Mouse (Mus musculus) hindbrain, embryonic 13.5 days (tissue): ENCODE measurements around the gene Olfr866. TPM values are rescaled to one million over a fixed set of nuclear protein-coding genes. Genes with fewer than 3 reads are reported as not detected.

ENCODE experiments used
- ATAC-seq: fragments of 200-750 bp; cut with Nextera tagmentation; 2 replicates; pipeline ENCODE4 v1.8.0; 2017; ENCODE audit warnings: moderate TSS enrichment; ENCODE audit not compliant: low FRiP score
- H3K27ac ChIP-seq: fragments of 300-500 bp; sonication (generic); 2 replicates; pipeline ENCODE4 v1.5.1; 2015; ENCODE audit warnings: inconsistent platforms, mild to moderate bottlenecking, moderate library complexity
- H3K27me3 ChIP-seq: fragments of 300-500 bp; sonication (generic); 2 replicates; pipeline ENCODE4 v1.6.1; 2015; ENCODE audit warnings: mild to moderate bottlenecking, inconsistent platforms
- H3K36me3 ChIP-seq: fragments of 300-500 bp; sonication (generic); 2 replicates; pipeline ENCODE4 v1.6.1; 2015; ENCODE audit warnings: mild to moderate bottlenecking, inconsistent platforms
- H3K4me1 ChIP-seq: fragments of 300-500 bp; sonication (generic); replicated peaks from 2 replicates; pipeline ENCODE4 v1.6.1; 2015; ENCODE audit warnings: inconsistent platforms
- H3K4me2 ChIP-seq: fragments of 300-500 bp; sonication (generic); 2 replicates; pipeline ENCODE4 v1.6.1; 2015; ENCODE audit warnings: inconsistent platforms, mild to moderate bottlenecking, moderate library complexity
- H3K4me3 ChIP-seq: fragments of 300-500 bp; sonication (generic); 2 replicates; pipeline ENCODE4 v1.5.1; 2015; ENCODE audit warnings: mild to moderate bottlenecking, inconsistent platforms
- H3K9ac ChIP-seq: fragments of 300-500 bp; sonication (generic); 2 replicates; pipeline ENCODE4 v1.6.1; 2015; ENCODE audit warnings: mild to moderate bottlenecking, inconsistent platforms
- H3K9me3 ChIP-seq: fragments of 300-500 bp; sonication (generic); 2 replicates; pipeline ENCODE4 v1.6.1; 2016; ENCODE audit warnings: inconsistent platforms
- WGBS: fragments of 180-500 bp; shearing (Covaris S2); methylation state at CpG from one replicate; pipeline ENCODE4 v1.1.7; 2015; 5-methylcytosine and 5-hydroxymethylcytosine counted together
- microRNA-seq: library from miRNA; unstranded; fragments of <30 nt; microRNA quantifications from one replicate; pipeline ENCODE4, GENCODE M21; 2016
- polyA plus RNA-seq: library from polyadenylated mRNA; unstranded; fragments of >200 nt; fragmentation: Nextera tagmentation; extraction: Ambion mirVana; gene quantifications from 2 replicates; pipeline ENCODE4 v1.2.1, GENCODE M21; 2015

The Olfr866 gene
- not detected in 2 replicates for polyA plus RNA-seq

DNA sequence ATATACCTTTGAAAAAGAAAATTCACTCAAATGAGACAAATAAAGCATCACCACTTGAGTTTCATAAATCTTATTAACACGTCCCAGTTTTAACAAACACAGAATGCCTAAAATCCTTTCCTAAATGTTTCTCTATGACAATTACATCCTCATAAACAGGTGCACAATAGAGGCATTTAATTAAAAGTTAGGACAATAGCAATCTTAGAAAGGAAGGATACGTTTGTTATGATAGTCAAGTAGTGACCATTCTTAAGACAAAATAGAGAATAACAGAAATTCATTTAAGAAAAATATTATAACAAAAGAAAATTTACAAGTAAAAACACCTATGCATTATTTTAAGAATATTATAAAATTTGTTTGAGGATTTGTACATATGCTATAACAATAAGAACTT, at the start of gene Olfr866:
Olfr866 (minus strand) TSS at position 101 of the 400 bp plus-strand sequence.
- H3K4me2 ChIP-seq = no peak within 1 kb of the TSS
- H3K27me3 ChIP-seq = no peaks in the 10 kb centered on the region
- ATAC-seq = no peak
- no peak within 1 kb of the TSS for H3K9ac ChIP-seq
- H3K9me3 ChIP-seq = peaks cover 10% of the 10 kb centered on the region; the same call in 1 of the 2 replicates
- 76% methylated on average over 2 of the region's 2 CpGs for WGBS
- H3K36me3 ChIP-seq = no peaks in the 10 kb centered on the region
- H3K4me1 ChIP-seq = no peaks in the 10 kb centered on the region
- no peak within 1 kb of the TSS for H3K4me3 ChIP-seq
- H3K27ac ChIP-seq = no peak within 1 kb of the TSS

GRCm38 (mm10) chr9:20073523-20074177, 45.8 kb upstream of the Olfr866 start:
- Histone ChIP-seq H3K27me3 (no peaks in the 10 kb centered on the region), H3K27ac (no peak overlapping the region), H3K9me3 (peaks cover 47% of the 10 kb centered on the region), H3K4me3 (no peak overlapping the region), H3K36me3 (no peaks in the 10 kb centered on the region), H3K4me1 (no peaks in the 10 kb centered on the region), H3K4me2 (no peak overlapping the region), H3K9ac (no peak overlapping the region)
- no peak for ATAC-seq
- 59% methylated on average over 7 of the region's 7 CpGs for WGBS

- no peak overlapping the region for H3K4me3 ChIP-seq
- H3K4me1 ChIP-seq = no peaks in the 10 kb centered on the region
- ATAC-seq = no peak
- no peaks in the 10 kb centered on the region for H3K27me3 ChIP-seq
- no peak overlapping the region for H3K9ac ChIP-seq
- peaks cover 36% of the 10 kb centered on the region; the same call in 1 of the 2 replicates for H3K9me3 ChIP-seq
- WGBS = 95% methylated on average over 1 of the region's 1 CpGs
- no peak overlapping the region for H3K27ac ChIP-seq
- H3K36me3 ChIP-seq = no peaks in the 10 kb centered on the region
- H3K4me2 ChIP-seq = no peak overlapping the region
Observed at GRCm38 (mm10) chr9:20071291-20071690, 43.5 kb upstream of the Olfr866 start.

DNA sequence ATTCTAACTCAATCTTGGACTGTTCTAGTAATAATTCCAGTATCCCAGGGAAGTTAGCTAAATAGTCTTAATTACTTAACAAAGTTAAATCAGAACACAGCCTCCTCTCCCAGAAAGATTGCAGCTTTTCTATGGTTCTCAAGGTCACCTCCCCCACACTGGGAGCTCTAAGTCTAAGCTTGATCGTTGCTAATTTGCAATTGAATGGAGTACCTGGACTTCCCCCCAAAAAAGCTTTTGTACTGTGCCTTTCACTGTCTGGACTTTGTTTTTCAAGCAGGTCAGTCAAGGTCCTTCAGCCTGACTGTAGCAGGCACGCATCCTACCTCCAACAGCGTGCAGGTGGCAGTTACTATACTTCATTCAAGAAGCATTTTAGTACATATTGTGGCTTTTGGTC, 42.4 kb upstream of the Olfr866 start:
- H3K4me3 ChIP-seq = no peak overlapping the region
- no peaks in the 10 kb centered on the region for H3K4me1 ChIP-seq
- no peaks in the 10 kb centered on the region for H3K27me3 ChIP-seq
- peaks cover 31% of the 10 kb centered on the region; the same call in 1 of the 2 replicates for H3K9me3 ChIP-seq
- H3K4me2 ChIP-seq = no peak overlapping the region
- H3K9ac ChIP-seq = no peak overlapping the region
- no peak overlapping the region for H3K27ac ChIP-seq
- no peaks in the 10 kb centered on the region for H3K36me3 ChIP-seq
- ATAC-seq = no peak
- WGBS = 72% methylated on average over 3 of the region's 3 CpGs

GRCm38 (mm10) chr9:20057462-20057861, 29.6 kb upstream of the Olfr866 start, which contains the start of gene Olfr867:
TSS of gene Olfr867 (minus strand) at chr9:20057562.
- Histone ChIP-seq H3K27me3 (no peaks in the 10 kb centered on the region), H3K4me1 (no peaks in the 10 kb centered on the region), H3K9ac (no peak within 1 kb of the TSS), H3K36me3 (no peaks in the 10 kb centered on the region), H3K27ac (no peak within 1 kb of the TSS), H3K9me3 (peaks cover 8% of the 10 kb centered on the region), H3K4me3 (no peak within 1 kb of the TSS), H3K4me2 (no peak within 1 kb of the TSS)
- ATAC-seq = no peak
- WGBS = 78% methylated on average over 1 of the region's 1 CpGs

DNA sequence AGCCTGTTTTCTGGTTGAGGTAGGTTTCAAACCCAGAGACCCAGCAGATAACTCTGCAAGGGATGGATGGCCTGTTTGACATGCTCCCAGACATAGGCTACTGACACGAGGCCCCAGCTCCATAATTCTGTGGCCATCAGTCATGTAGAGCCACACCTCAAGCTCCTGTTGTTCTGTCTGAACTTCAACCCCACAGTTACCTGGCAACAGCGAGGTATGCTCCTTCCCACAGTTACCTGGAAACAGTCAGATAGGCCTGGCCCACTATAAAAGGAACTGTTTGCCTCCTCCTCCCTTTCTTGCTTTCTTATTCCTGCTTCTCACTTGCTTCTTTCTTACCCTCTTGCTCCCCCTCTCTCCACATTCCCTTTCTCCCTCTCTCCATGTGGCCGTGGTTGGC, 20.1 kb upstream of the Olfr866 start:
- no peaks in the 10 kb centered on the region for H3K4me1 ChIP-seq
- no peaks in the 10 kb centered on the region for H3K27me3 ChIP-seq
- H3K9me3 ChIP-seq = peaks cover 22% of the 10 kb centered on the region
- H3K36me3 ChIP-seq = no peaks in the 10 kb centered on the region
- H3K9ac ChIP-seq = no peak overlapping the region
- no peak overlapping the region for H3K4me2 ChIP-seq
- H3K4me3 ChIP-seq = no peak overlapping the region
- WGBS = 78% methylated on average over 3 of the region's 3 CpGs
- no peak for ATAC-seq
- no peak overlapping the region for H3K27ac ChIP-seq

Small RNA genes lying within 50 kb of the gene (microRNA-seq; reads per million reads assigned to microRNA genes)
- gene Gm26231 = not detected
- gene Gm44395 = not detected

Other genes with a start within 250 kb of the Olfr866 start
- not detected in 2 replicates for gene Olfr58, start 247.8 kb downstream of the Olfr866 start, polyA plus RNA-seq
- gene Olfr859, start 223.1 kb downstream of the Olfr866 start, polyA plus RNA-seq = not detected in 2 replicates
- not detected in 2 replicates for gene Olfr860, start 178.3 kb downstream of the Olfr866 start, polyA plus RNA-seq
- not detected in 2 replicates for gene Olfr862, start 140.0 kb downstream of the Olfr866 start, polyA plus RNA-seq
- gene Olfr77, start 111.2 kb downstream of the Olfr866 start, polyA plus RNA-seq = 0.17 TPM in 2 replicates
- gene Olfr867, start 29.5 kb upstream of the Olfr866 start, polyA plus RNA-seq = not detected in 2 replicates
- not detected in 2 replicates for gene Olfr868, start 70.6 kb upstream of the Olfr866 start, polyA plus RNA-seq
- not detected in 2 replicates for gene Olfr869, start 101.0 kb upstream of the Olfr866 start, polyA plus RNA-seq
- gene Olfr870, start 146.0 kb upstream of the Olfr866 start, polyA plus RNA-seq = not detected in 2 replicates
- gene Olfr871, start 184.2 kb upstream of the Olfr866 start, polyA plus RNA-seq = not detected in 2 replicates
- gene Olfr872, start 209.1 kb upstream of the Olfr866 start, polyA plus RNA-seq = not detected in 2 replicates